Mouse (Mus musculus) heart, postnatal 0 days (tissue): ENCODE data around the gene Neurog1.

Experiments used
- CTCF ChIP-seq: IDR thresholded peaks from 2 replicates; pipeline ENCODE4 v1.5.1; 2016; ENCODE audit warnings: antibody characterized with exemption, control low read depth, low read depth
- EP300 ChIP-seq: IDR thresholded peaks from 2 replicates; pipeline ENCODE4 v1.6.1; 2016; ENCODE audit warnings: antibody characterized with exemption, low read depth

GRCm38 (mm10) chr13:56288601-56289000 lies 36.6 kb upstream of the Neurog1 start:
- TF ChIP-seq EP300 (no peak), CTCF (no peak)
